Mouse (Mus musculus) hindbrain, embryonic 16.5 days (tissue): ENCODE data around the gene Ubxn1. TPM values are rescaled to one million over a fixed set of nuclear protein-coding genes. Genes with fewer than 3 reads are reported as not detected.
A peak's percentile ranks its signal among the peaks of the same experiment; 100 is the strongest.

Experiments used
- ATAC-seq: fragments of 200-750 bp; cut with Nextera tagmentation; 2 replicates; pipeline ENCODE4 v1.8.0; 2017; ENCODE audit warnings: moderate TSS enrichment, moderate library complexity
- H3K27ac ChIP-seq: fragments of 300-500 bp; sonication (generic); 2 replicates; pipeline ENCODE4 v1.5.1; 2014; ENCODE audit warnings: low read depth, mild to moderate bottlenecking, control low read depth, low read length, moderate library complexity
- H3K27me3 ChIP-seq: fragments of 300-500 bp; sonication (generic); replicated peaks from 2 replicates; pipeline ENCODE4 v1.6.1; 2014; ENCODE audit warnings: low read length; ENCODE audit not compliant: control insufficient read depth, insufficient read depth
- H3K36me3 ChIP-seq: fragments of 300-500 bp; sonication (generic); 2 replicates; pipeline ENCODE4 v1.6.1; 2014; ENCODE audit warnings: mild to moderate bottlenecking, low read length, moderate library complexity, mixed read lengths; ENCODE audit not compliant: control insufficient read depth, insufficient read depth
- H3K4me1 ChIP-seq: fragments of 300-500 bp; sonication (generic); 2 replicates; pipeline ENCODE4 v1.6.1; 2014; ENCODE audit warnings: low read depth, low read length; ENCODE audit not compliant: control insufficient read depth, insufficient read depth
- H3K4me2 ChIP-seq: fragments of 300-500 bp; sonication (generic); 2 replicates; pipeline ENCODE4 v1.6.1; 2014; ENCODE audit warnings: mild to moderate bottlenecking, low read length, control low read depth, moderate library complexity
- H3K4me3 ChIP-seq: fragments of 300-500 bp; sonication (generic); 2 replicates; pipeline ENCODE4 v1.5.1; 2014; ENCODE audit warnings: mild to moderate bottlenecking, low read length, control low read depth, moderate library complexity
- H3K9ac ChIP-seq: fragments of 300-500 bp; sonication (generic); 2 replicates; pipeline ENCODE4 v1.6.1; 2014; ENCODE audit warnings: low read depth, mild to moderate bottlenecking, control low read depth, low read length, moderate library complexity
- H3K9me3 ChIP-seq: fragments of 300-500 bp; sonication (generic); 2 replicates; pipeline ENCODE4 v1.6.1; 2014; ENCODE audit warnings: mild to moderate bottlenecking, low read length, moderate library complexity; ENCODE audit not compliant: control insufficient read depth
- WGBS: fragments of 180-500 bp; shearing (Covaris S2); extraction: QIAGEN DNeasy Blood & Tissue Kit; methylation state at CpG from one replicate; pipeline ENCODE4 v1.1.7; 2014; 5-methylcytosine and 5-hydroxymethylcytosine counted together
- polyA plus RNA-seq: library from polyadenylated mRNA; unstranded; fragments of >200 nt; fragmentation: Nextera tagmentation; extraction: Ambion mirVana; gene quantifications from 2 replicates; pipeline ENCODE4 v1.2.1, GENCODE M21; 2015

The Ubxn1 gene
- polyA plus RNA-seq, 1 experiment from 2014 or later, result 151 TPM

DNA sequence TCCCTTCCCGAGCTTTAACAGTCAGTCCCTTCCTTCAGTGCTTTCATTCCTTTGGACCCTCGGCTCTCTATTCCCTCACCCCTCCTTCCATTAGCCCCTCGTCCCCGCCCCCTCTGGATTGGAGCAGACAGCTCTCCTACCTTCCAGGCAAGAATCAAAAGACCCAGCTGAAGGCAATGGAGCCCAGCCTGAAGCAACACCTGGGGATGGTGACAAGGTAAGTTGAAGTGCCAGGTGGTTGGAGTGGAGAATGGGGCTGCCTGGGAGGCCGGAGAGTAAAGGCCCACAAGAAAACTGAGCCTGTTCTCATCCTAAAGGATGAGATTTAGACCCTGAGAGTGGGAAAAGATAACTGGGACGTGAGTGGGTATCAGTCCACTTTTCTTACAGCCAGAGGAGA, 37.2 kb downstream of the Ubxn1 start:
- H3K9ac ChIP-seq, result no peak overlapping the region
- H3K4me3 ChIP-seq, result no peak overlapping the region
- H3K4me1 ChIP-seq, result no peaks in the 10 kb centered on the region
- no peaks in the 10 kb centered on the region for H3K9me3 ChIP-seq
- H3K4me2 ChIP-seq, result no peak overlapping the region
- 93% methylated on average over 6 of the region's 6 CpGs for WGBS
- H3K36me3 ChIP-seq, result peaks cover 58% of the 10 kb centered on the region
- H3K27me3 ChIP-seq, result no peaks in the 10 kb centered on the region
- no peak overlapping the region for H3K27ac ChIP-seq
- no peak for ATAC-seq

DNA sequence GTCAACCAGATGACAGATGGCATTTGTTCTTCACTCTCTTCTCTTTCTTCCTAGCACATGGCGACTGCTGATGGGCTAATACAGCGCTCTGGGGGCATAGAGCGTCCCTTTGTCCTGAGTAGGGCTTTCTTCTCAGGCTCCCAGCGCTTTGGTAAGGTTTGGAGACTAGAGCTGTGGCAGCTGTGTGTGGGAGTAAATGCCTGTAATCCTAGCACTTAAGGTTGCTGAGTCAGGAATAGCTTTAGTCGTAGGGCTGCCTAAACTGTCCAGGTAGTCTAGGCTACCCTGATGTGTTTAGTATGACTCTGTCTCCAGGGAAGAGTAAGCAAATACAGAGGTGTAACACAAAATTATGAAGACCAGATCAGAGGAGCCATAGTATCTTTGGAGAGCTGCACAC, 40.5 kb downstream of the Ubxn1 start:
- WGBS, result 93% methylated on average over 5 of the region's 5 CpGs
- Histone ChIP-seq H3K27me3 (no peaks in the 10 kb centered on the region), H3K36me3 (peaks cover 76% of the 10 kb centered on the region), H3K4me1 (no peaks in the 10 kb centered on the region), H3K4me2 (no peak overlapping the region), H3K4me3 (no peak overlapping the region), H3K9me3 (no peaks in the 10 kb centered on the region), H3K27ac (no peak overlapping the region), H3K9ac (no peak overlapping the region)
- no peak for ATAC-seq

- H3K36me3 ChIP-seq, result peaks cover 57% of the 10 kb centered on the region
- no peak overlapping the region for H3K27ac ChIP-seq
- H3K27me3 ChIP-seq, result no peaks in the 10 kb centered on the region
- no peaks in the 10 kb centered on the region for H3K4me1 ChIP-seq
- 100% methylated on average over 3 of the region's 3 CpGs for WGBS
- ATAC-seq, result no peak
- no peaks in the 10 kb centered on the region for H3K9me3 ChIP-seq
- no peak overlapping the region for H3K9ac ChIP-seq
- H3K4me3 ChIP-seq, result no peak overlapping the region
- no peak overlapping the region for H3K4me2 ChIP-seq
Observed at GRCm38 (mm10) chr19:8914212-8914611, 42.9 kb downstream of the Ubxn1 start.

DNA sequence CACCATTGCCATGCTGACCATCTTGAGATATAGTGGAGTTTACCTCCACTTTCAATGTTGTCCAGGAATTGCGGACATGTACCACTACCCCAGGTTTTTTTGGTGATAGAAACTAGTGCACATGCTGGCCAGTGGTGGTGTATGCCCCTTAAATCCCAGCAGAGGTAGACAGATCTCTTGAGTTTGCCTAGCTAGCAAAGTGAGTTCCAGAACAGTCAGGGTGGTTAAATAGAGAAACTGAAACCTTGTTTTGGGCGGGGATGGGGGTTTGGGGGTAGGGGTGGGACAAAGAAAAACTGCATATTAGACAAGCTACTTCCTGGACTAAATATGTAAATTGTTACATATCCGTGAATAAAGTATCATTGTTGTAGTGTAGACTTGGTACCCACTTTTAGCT, 47.7 kb downstream of the Ubxn1 start:
- Histone ChIP-seq H3K4me1 (peaks cover 9% of the 10 kb centered on the region), H3K9ac (no peak overlapping the region), H3K36me3 (peaks cover 23% of the 10 kb centered on the region), H3K27ac (no peak overlapping the region), H3K27me3 (no peaks in the 10 kb centered on the region), H3K9me3 (no peaks in the 10 kb centered on the region), H3K4me2 (no peak overlapping the region), H3K4me3 (no peak overlapping the region)
- no peak for ATAC-seq
- 95% methylated on average over 3 of the region's 3 CpGs for WGBS

GRCm38 (mm10) chr19:8919684-8920072, 48.4 kb downstream of the Ubxn1 start:
- Histone ChIP-seq H3K27ac (peak overlapping the region; percentile 89; the same call in 1 of the 2 replicates), H3K4me2 (peak overlapping the region; percentile 87), H3K4me3 (peak overlapping the region; percentile 93; the same call in 1 of the 2 replicates), H3K4me1 (peaks cover 9% of the 10 kb centered on the region), H3K27me3 (no peaks in the 10 kb centered on the region), H3K9me3 (no peaks in the 10 kb centered on the region), H3K9ac (no peak overlapping the region), H3K36me3 (peaks cover 18% of the 10 kb centered on the region)
- ATAC-seq, result no peak
- 65% methylated on average over 6 of the region's 6 CpGs for WGBS

- peak within 1 kb of the TSS; percentile 93 for H3K4me3 ChIP-seq
- no peaks in the 10 kb centered on the region for H3K9me3 ChIP-seq
- peaks cover 9% of the 10 kb centered on the region for H3K4me1 ChIP-seq
- 2% methylated on average over 45 of the region's 50 CpGs for WGBS
- H3K36me3 ChIP-seq, result peaks cover 13% of the 10 kb centered on the region
- H3K27ac ChIP-seq, result peak within 1 kb of the TSS; percentile 89
- H3K27me3 ChIP-seq, result no peaks in the 10 kb centered on the region
- ATAC-seq, result peak; percentile 99
- peak within 1 kb of the TSS; percentile 79 for H3K9ac ChIP-seq
- peak within 1 kb of the TSS; percentile 87 for H3K4me2 ChIP-seq
Observed at GRCm38 (mm10) chr19:8920073-8920736, 48.9 kb downstream of the Ubxn1 start, which contains the start of gene B3gat3. Gene B3gat3 (plus strand): TSS chr19:8920374.

GRCm38 (mm10) chr19:8920836-8921291, 49.6 kb downstream of the Ubxn1 start:
- ATAC-seq, result no peak; the same call in 1 of the 2 replicates
- peak overlapping the region; percentile 93 for H3K4me3 ChIP-seq
- H3K4me1 ChIP-seq, result peaks cover 9% of the 10 kb centered on the region
- H3K9ac ChIP-seq, result peak overlapping the region; percentile 79
- peak overlapping the region; percentile 87 for H3K4me2 ChIP-seq
- H3K36me3 ChIP-seq, result peaks cover 12% of the 10 kb centered on the region
- no peaks in the 10 kb centered on the region for H3K27me3 ChIP-seq
- H3K27ac ChIP-seq, result peak overlapping the region; percentile 89
- H3K9me3 ChIP-seq, result no peaks in the 10 kb centered on the region
- WGBS, result under 1% methylated on average over 6 of the region's 6 CpGs

DNA sequence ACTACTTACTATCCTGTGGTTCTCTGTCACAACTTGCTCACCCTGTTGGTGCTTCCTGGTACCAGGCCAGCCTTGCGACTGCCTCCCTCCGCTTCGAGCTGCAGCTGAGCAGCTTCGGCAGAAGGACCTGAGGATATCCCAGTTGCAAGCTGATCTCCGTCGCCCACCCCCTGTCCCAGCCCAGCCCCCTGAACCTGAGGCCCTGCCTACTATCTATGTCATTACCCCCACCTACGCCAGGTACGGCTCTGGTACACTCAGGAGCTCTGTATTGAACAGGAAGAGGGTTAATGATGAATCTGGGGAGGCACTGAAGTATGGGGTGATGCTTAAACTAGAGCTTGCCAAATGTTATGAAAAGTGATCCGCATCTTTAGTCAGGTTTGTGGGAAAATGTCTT, 50.4 kb downstream of the Ubxn1 start:
- WGBS, result 81% methylated on average over 9 of the region's 9 CpGs
- no peak overlapping the region for H3K27ac ChIP-seq
- H3K9ac ChIP-seq, result peak overlapping the region; percentile 38
- no peaks in the 10 kb centered on the region for H3K9me3 ChIP-seq
- no peak for ATAC-seq
- H3K4me2 ChIP-seq, result peak overlapping the region; percentile 87
- peaks cover 9% of the 10 kb centered on the region for H3K4me1 ChIP-seq
- no peak overlapping the region for H3K4me3 ChIP-seq
- peaks cover 15% of the 10 kb centered on the region for H3K36me3 ChIP-seq
- H3K27me3 ChIP-seq, result no peaks in the 10 kb centered on the region
